Mouse (Mus musculus) c-Kit-negative CD71-positive TER-119-positive erythroid progenitor cells, embryonic 14.5 days (primary cell): ENCODE measurements around the gene Blvra.

ENCODE experiments used
- DNase-seq: peaks from one replicate; pipeline ENCODE4 v3.0.0-alpha.2; 2013; ENCODE audit warnings: low read depth, low spot score

The Blvra gene

GRCm38 (mm10) chr2:127136979-127137378 is 66.5 kb downstream of the Blvra start:
- DNase-seq = no peak

GRCm38 (mm10) chr2:127137838-127138420 is 67.5 kb downstream of the Blvra start:
- DNase-seq = no peak

- no peak for DNase-seq
These were observed 68.0 kb downstream of the Blvra start for GRCm38 (mm10) chr2:127138449-127138848.

GRCm38 (mm10) chr2:127139094-127139493 is 68.6 kb downstream of the Blvra start:
- no peak for DNase-seq

- no peak for DNase-seq
These were observed 69.1 kb downstream of the Blvra start for GRCm38 (mm10) chr2:127139605-127140004.

- no peak for DNase-seq
These were observed 69.5 kb downstream of the Blvra start for GRCm38 (mm10) chr2:127140011-127140410.

- no peak for DNase-seq
These were observed 71.6 kb downstream of the Blvra start for GRCm38 (mm10) chr2:127142031-127142430.

- no peak for DNase-seq
These were observed 72.2 kb downstream of the Blvra start for GRCm38 (mm10) chr2:127142577-127143157.

- DNase-seq = peak; percentile 83
These were observed 72.9 kb downstream of the Blvra start, which contains the start of gene Itpripl1 for GRCm38 (mm10) chr2:127143158-127144063. TSS of gene Itpripl1 (minus strand) at chr2:127143442.

- DNase-seq = no peak
These were observed 75.2 kb downstream of the Blvra start for GRCm38 (mm10) chr2:127145699-127146098.
